ENCODE assay signal across 8 mouse cellular contexts in genomic region chr9:45955107-45955963, GRCm38 (mm10). TPM values are rescaled to one million over a fixed set of nuclear protein-coding genes. Genes with fewer than 3 reads are reported as not detected.
A peak's percentile ranks its signal among the peaks of the same experiment; 100 is the strongest.
DNase-seq lines count a peak whose midpoint lies in the region; ATAC-seq lines count a peak whose summit lies in the region.

Gene Sidt2 (minus strand): TSS chr9:45955258.

- under 1% methylated on average over 48 of the region's 48 CpGs for WGBS in hindbrain, embryonic 14.5 days

- peak within 1 kb of the TSS; percentile 86 for H3K4me3 ChIP-seq in hindbrain, embryonic 14.5 days (replicated peaks; ENCODE audit: low read length)

- H3K9ac ChIP-seq in hindbrain, embryonic 14.5 days, result peak within 1 kb of the TSS; percentile 92

- peak within 1 kb of the TSS; percentile 88 for H3K4me2 ChIP-seq in hindbrain, embryonic 14.5 days (replicated peaks)

- DNase-seq in WW6 (ENCODE audit: low read depth, low spot score), result peak; percentile 58
- peak; percentile 89 for DNase-seq in cerebellum, postnatal 36 days
- DNase-seq in frontal cortex, postnatal 36 days (ENCODE audit: low spot score in 2 of 2), result peak; percentile 90 to 93
- DNase-seq in hindbrain, embryonic 14.5 days (ENCODE audit: low spot score), result peak; percentile 90
- peak; percentile 79 to 82 for DNase-seq in layer of hippocampus, postnatal 25 days (ENCODE audit: extremely low spot score in 1 of 2, low spot score in 1 of 2)
- peak; percentile 90 for DNase-seq in lung, postnatal 14 days
- DNase-seq in retina, adult 2 months (ENCODE audit: low read depth, low spot score), result peak; percentile 70
- DNase-seq in thymus, postnatal 36 days, result peak; percentile 87 to 91

- H3K27ac ChIP-seq in hindbrain, embryonic 14.5 days, result peak within 1 kb of the TSS; percentile 81

- ATAC-seq in hindbrain, embryonic 14.5 days (ENCODE audit: low FRiP score), result peak; percentile 96

- H3K27me3 ChIP-seq in hindbrain, embryonic 14.5 days (ENCODE audit: control insufficient read depth, insufficient read depth, low read length), result no peaks in the 10 kb centered on the region

- peaks cover 21% of the 10 kb centered on the region; the same call in 1 of the 2 replicates for H3K4me1 ChIP-seq in hindbrain, embryonic 14.5 days (replicated peaks; ENCODE audit: control insufficient read depth, insufficient read depth, low read length)

- H3K36me3 ChIP-seq in hindbrain, embryonic 14.5 days (replicated peaks; ENCODE audit: control insufficient read depth, insufficient read depth), result peaks cover 27% of the 10 kb centered on the region

- H3K9me3 ChIP-seq in hindbrain, embryonic 14.5 days (ENCODE audit: control insufficient read depth, low read length), result no peaks in the 10 kb centered on the region

RNA-seq across cellular contexts. Expression of gene Sidt2, which starts in this region (rescaled TPM):
- 48.9 and 55.3 TPM in 2 replicates for polyA plus RNA-seq in hindbrain, embryonic 14.5 days (2014; fragmentation: Nextera tagmentation; extraction: Ambion mirVana)
- 10 to 100 TPM; 89.2 to 97.9 TPM for total RNA-seq in layer of hippocampus, postnatal 25 days (2021)

Comparison
In these comparisons a context has a peak if more than half of its experiments do, and no peak if none do; other contexts are left out.
1. Peak in every context shown above with its lines: DNase-seq, ATAC-seq, H3K4me3 ChIP-seq and H3K27ac ChIP-seq.